Mouse (Mus musculus): ENCODE measurements at regions not wholly inside any gene's neighbourhood (a gene's known extent, or its start where the extent isn't known, plus 50 kb on each side); places are given as distances from the start of the nearest gene placed in this dataset.
"Not testable (repeated sequence)": the region's sequence is repeated elsewhere in the genome, so short reads cannot be mapped to it uniquely, and the experiment has no call there.

DNA sequence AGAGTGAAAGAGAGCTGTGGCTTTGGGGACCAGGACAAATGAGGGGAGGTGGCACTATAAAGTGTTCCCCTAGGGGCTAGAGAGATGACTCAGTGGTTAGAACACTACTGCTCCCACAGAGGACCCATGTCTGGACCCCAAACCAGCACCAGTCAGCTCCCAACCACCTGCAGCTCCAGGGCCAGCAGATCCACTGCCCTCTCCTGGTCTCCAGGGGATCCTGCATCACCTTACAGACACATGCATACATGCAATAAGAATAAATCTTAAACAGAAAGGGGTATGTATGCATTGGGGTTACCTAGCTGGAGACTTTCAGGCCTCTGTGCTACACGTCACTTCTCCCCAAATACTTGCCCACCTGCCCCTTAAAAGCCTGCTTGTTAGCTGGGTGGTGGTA is 93.8 kb upstream of the Zfp706 start:
- no peak for DNase-seq (ENCODE audit: low spot score in 2 of 2)

DNA sequence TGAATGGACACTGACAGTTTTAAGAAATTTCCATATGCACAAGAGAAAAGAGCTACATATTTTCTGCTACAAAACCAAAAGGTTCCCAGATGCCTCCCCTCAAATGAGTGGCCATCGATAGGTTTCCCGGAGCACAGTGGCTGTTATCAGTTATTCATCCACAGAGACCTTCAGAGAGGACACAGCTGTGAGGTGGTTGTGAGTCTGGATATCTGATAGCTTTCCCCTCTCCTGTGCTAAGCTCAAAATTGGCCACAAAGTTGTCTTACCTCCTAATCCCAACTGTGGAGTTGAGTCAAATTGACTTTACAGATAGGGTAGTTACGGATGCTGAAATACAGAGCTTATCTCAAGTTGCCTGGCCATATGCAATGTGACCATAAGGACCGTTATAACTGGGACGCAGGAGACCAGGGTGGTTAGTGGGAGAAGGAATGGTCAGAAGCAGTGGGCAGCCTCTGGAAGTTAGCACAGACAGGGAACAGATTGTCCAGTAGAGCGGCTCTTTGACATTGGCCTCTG is 93.3 kb upstream of the Zfp706 start:
- DNase-seq (ENCODE audit: low spot score in 2 of 2): no peak

GRCm38 (mm10) chr15:37099927-37100766 is 92.6 kb upstream of the Zfp706 start:
- peak; percentile 49 to 71 for DNase-seq (ENCODE audit: low spot score in 2 of 2)

DNA sequence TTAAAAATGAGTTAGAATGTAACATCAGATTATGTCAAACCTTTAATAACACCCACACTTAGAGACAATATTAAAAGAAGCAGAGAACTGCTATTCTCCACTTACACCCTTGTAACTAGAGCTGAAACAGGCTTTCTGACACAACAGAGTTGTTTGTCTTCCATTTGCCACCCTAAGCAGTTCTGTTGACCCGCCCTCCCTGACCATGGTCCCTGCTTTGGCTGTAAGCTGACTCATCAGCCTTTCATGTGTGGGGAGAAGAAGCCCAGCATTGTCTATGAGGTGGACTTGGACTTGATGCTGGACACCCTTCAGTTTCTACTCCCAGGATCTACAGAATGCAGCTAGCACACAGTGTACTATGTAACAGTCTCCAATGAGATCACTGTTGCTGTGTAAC is 91.6 kb upstream of the Zfp706 start:
- DNase-seq (ENCODE audit: low spot score in 2 of 2): no peak

DNA sequence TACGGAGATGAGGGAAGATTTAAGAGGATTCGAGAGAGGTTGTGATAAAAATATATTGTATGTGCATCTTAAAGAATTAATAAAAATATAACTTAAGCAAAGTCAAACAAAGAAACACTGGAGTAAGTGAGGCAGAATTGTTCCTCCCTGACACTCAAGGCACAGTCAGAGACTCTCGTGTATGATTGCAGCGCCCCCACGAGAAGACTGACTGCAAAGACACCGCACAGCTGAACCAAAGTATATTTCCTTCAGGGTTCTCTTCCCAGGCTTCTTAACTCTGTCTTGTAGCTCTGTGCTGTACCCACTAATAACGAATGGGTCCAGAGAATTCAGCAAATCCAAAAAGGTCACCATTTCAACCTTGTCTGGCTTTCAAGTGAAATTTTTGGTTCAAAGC is 89.9 kb upstream of the Zfp706 start:
- no peak for DNase-seq (ENCODE audit: low spot score in 2 of 2)

DNA sequence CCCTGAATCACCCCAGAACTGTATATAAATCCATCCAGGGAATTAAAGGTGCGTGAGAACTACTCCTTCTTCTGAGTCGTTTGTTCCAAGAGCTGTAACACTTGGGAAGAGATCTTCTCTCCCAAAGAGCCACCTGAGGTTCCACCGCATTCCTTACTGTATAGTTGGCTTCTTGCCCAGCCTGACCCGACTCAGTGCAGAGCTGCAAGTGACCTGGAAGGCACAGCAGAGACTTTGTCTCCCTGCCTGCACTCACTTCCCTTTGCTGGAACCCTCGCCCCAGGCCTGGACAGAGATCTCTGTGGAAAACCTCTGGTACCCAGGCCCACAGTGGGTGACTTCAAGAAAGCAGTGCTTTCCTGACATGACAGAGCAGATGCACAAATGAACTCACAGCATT is 83.6 kb upstream of the Zfp706 start:
- not testable (repeated sequence) for DNase-seq (ENCODE audit: low spot score in 2 of 2)

DNA sequence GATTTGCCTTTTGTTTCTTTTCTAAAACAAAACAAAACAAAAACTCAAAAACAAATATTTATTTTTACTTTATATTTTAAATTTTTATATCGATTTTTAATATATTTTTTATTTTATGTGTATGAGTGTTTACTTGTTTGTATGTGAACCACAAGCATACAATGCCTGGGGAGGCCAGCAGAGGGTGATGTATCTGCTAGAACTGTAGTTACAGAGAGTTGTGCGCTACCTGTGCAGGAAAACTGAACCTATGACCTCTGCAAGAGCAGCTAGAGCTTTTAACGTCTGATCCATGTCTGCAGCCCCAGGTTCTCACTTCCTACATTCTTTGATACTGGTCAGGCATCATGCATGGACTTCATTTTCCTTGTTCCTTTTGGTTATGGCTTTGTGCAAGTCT is 76.2 kb upstream of the Zfp706 start:
- no peak for DNase-seq (ENCODE audit: low spot score in 2 of 2)

GRCm38 (mm10) chr15:37081836-37082235 is 74.3 kb upstream of the Zfp706 start:
- DNase-seq (ENCODE audit: low spot score in 2 of 2): no peak

DNA sequence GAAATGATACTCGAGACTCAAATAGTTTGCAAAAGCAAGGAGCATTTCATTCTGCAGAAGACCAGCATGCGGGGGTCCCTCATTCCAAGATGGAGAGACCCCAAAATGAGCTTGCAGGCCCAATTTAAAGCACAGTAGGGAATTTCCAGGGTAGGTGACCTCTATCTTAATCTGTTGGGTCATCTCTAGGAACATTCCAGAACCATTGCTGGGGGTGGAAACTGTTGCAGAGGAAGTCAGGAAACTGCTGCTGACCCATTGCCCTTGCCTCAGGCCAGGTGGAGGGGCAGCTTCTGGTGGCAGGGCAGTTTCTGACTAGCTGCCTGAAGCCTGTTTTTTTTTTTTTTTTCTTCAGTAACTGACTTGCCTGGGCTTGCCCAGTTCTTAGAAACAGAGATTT is 73.4 kb upstream of the Zfp706 start:
- DNase-seq (ENCODE audit: low spot score in 2 of 2): no peak

DNA sequence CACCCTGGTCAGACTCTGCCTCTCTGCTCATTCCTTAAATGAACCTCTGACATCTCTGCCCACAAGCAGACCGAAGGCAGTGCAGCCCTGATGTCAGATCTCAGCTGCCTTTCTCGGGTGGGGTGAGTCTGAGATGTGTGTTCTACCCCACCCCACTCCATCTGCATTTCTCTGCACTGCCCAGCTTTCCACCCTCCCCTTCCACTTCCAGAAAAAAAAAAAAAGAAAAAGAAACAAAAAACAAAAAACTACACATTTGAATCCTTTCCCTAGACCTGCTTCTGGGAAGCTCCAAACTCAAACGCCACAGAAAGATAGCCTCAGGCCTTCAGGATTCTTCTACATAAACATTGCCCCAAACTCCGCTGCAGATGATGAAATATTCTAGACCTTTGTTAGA is 72.8 kb upstream of the Zfp706 start:
- DNase-seq (ENCODE audit: low spot score in 2 of 2): no peak

- DNase-seq (ENCODE audit: low spot score in 2 of 2): not testable (repeated sequence)
Measured at GRCm38 (mm10) chr15:37074207-37074606, 66.6 kb upstream of the Zfp706 start.

- DNase-seq (ENCODE audit: low spot score in 2 of 2): no peak
Measured at GRCm38 (mm10) chr15:37072202-37072862, 64.8 kb upstream of the Zfp706 start.

DNA sequence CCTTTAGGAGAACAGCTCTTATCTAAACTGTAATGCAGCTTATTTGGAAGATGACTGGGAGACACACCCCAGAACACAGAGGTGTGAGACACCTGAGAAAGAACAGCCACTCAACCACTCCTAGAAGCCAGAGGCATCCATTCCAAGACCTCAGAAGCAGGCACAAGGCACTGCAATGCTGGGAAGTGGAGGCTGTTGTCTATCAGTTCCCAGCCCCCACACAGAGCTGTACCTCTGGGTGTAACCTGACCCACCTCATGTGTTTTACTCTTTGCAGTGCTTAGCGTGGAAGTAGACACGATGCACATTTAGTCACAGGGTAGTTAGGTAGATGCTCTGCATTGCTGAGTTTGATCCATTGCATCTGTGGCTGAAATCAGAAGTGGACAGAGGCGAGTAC is 62.6 kb upstream of the Zfp706 start:
- DNase-seq (ENCODE audit: low spot score in 2 of 2): no peak

GRCm38 (mm10) chr15:37067326-37067725 is 59.8 kb upstream of the Zfp706 start:
- no peak for DNase-seq (ENCODE audit: low spot score in 2 of 2)

- DNase-seq (ENCODE audit: low spot score in 2 of 2): no peak
Measured at GRCm38 (mm10) chr15:37065926-37066550, 58.5 kb upstream of the Zfp706 start.

DNA sequence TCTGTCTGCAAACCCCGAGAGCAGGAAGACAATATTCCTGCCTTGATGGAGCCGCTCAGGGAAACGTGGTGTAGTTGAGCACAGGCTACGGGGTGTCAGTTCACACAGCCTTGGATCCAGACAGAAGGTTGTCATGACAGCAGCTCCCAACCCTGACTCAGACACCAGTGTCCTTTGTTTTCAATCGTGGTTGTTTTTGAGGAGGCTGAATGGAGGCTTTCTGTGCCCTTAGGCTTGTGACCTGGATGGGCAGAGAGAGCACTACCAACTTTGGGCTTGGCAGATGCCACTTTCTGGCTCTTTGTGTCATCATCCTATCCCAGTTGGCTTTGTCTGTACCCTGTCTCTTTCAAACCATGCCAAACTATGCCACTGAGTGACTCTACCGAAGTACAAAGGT is 57.8 kb upstream of the Zfp706 start:
- DNase-seq (ENCODE audit: low spot score in 2 of 2): peak in 1 of 2 experiments; percentile 15

DNA sequence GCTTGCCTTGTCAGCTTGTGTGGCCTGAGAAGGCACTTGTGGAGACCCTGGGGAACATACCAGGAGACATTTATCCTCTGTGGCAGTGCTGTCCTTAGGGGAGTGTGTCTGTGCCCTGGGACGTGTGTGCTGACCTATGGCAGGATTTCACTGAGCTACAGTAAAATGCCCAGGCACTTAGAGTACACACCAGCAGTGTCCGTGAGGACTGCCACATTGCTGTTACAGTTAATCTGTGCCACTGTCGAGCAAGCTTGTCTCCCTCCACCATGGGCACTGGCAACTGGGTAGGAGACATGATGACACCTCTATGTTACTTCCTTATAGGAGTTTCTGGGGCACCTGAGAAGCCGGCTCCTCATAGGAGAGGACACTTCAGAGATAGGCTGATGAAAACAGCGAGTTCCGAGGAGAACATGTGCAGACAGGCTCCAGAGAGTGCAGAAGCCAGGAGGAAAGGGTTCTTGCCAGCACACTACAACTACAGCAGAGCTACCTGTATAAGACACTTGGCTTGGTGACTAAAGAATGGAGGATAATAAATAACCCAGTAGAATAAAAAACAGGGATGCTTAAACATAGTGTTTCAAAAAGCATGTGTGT is 56.3 kb upstream of the Zfp706 start:
- no peak for DNase-seq (ENCODE audit: low spot score in 2 of 2)

GRCm38 (mm10) chr15:37062585-37062984 is 55.0 kb upstream of the Zfp706 start:
- peak; percentile 38 to 63 for DNase-seq (ENCODE audit: low spot score in 2 of 2)

DNA sequence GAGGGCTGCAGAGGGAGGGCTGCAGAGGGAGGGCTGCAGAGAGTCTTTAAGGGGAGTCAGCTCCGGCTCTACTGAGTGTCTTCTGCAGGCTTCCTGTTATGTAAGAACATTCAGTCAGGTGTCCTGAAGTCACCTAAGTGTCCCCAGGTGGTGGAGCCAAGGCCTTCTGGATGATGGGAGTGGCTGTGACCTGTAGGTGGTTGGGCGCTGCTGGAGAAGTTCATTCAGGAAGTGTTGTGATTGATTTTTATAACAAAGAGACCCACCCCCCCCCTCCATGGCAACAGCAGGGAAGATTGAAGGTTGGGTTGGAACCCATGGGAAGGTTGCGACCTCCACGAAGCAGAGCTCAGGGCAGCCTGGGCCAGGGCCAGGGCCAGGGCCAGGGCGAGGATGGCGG is 53.9 kb upstream of the Zfp706 start:
- DNase-seq (ENCODE audit: low spot score in 2 of 2): no peak

GRCm38 (mm10) chr15:37060831-37061230 is 53.3 kb upstream of the Zfp706 start:
- DNase-seq (ENCODE audit: low spot score in 2 of 2): no peak

All from left cerebral cortex, adult 18-20 months (tissue).